Mouse (Mus musculus) heart, embryonic 10.5 days (tissue): ENCODE data around the gene Triobp. TPM values are rescaled to one million over a fixed set of nuclear protein-coding genes. Genes with fewer than 3 reads are reported as not detected.

Experiments used
- microRNA-seq: library from miRNA; unstranded; fragments of <30 nt; microRNA quantifications from one replicate; pipeline ENCODE4, GENCODE M21; 2017
- polyA plus RNA-seq: library from polyadenylated mRNA; unstranded; fragments of >200 nt; fragmentation: Nextera tagmentation; extraction: Ambion mirVana; gene quantifications from 2 replicates; pipeline ENCODE4 v1.2.1, GENCODE M21; 2016

Gene Triobp
- polyA plus RNA-seq, 1 experiment from 2014 or later = 68.2 TPM

Small RNAs within 50 kb of the gene (microRNA-seq; reads per million reads assigned to microRNA genes)
- gene Mir6956 = 1.3 reads per million

Other genes with a start within 250 kb of the Triobp start
- gene Elfn2, start 229.0 kb upstream of the Triobp start, polyA plus RNA-seq = 0.02 TPM in 1 of 2 replicates, not detected in the other
- 5.5 and 10.3 TPM in 2 replicates for gene Mfng, start 174.2 kb upstream of the Triobp start, polyA plus RNA-seq
- 3.5 and 4.0 TPM in 2 replicates for gene Card10, start 144.7 kb upstream of the Triobp start, polyA plus RNA-seq
- 35.1 and 37.3 TPM in 2 replicates for gene Cdc42ep1, start 105.1 kb upstream of the Triobp start, polyA plus RNA-seq
- gene Lgals2, start 92.2 kb upstream of the Triobp start, polyA plus RNA-seq = 2.2 TPM in 1 of 2 replicates, not detected in the other
- 51.5 and 56.6 TPM in 2 replicates for gene Gga1, start 70.5 kb upstream of the Triobp start, polyA plus RNA-seq
- 0.11 and 0.38 TPM in 2 replicates for gene Gm49510, start 48.1 kb upstream of the Triobp start, polyA plus RNA-seq
- gene Sh3bp1, start 48.0 kb upstream of the Triobp start, polyA plus RNA-seq = 33.8 and 44.4 TPM in 2 replicates
- gene Pdxp, start 33.8 kb upstream of the Triobp start, polyA plus RNA-seq = 26.5 and 35.7 TPM in 2 replicates
- 427 and 466 TPM in 2 replicates for gene Lgals1, start 21.0 kb upstream of the Triobp start, polyA plus RNA-seq
- gene Nol12, start 12.8 kb upstream of the Triobp start, polyA plus RNA-seq = 45.8 and 70.0 TPM in 2 replicates
- 195 and 250 TPM in 2 replicates for gene H1f0, start 80.7 kb downstream of the Triobp start, polyA plus RNA-seq
- 0.26 TPM in 1 of 2 replicates, not detected in the other for gene Galr3, start 94.2 kb downstream of the Triobp start, polyA plus RNA-seq
- gene Ankrd54, start 115.2 kb downstream of the Triobp start, polyA plus RNA-seq = 34.8 and 48.7 TPM in 2 replicates
- 201 and 226 TPM in 2 replicates for gene Eif3l, start 127.5 kb downstream of the Triobp start, polyA plus RNA-seq
- 13.1 and 14.5 TPM in 2 replicates for gene Micall1, start 161.2 kb downstream of the Triobp start, polyA plus RNA-seq
- 289 and 326 TPM in 2 replicates for gene Polr2f, start 193.3 kb downstream of the Triobp start, polyA plus RNA-seq
- gene 1700088E04Rik, start 193.5 kb downstream of the Triobp start, polyA plus RNA-seq = 6.0 and 8.1 TPM in 2 replicates
- 0.34 and 1.6 TPM in 2 replicates for gene Sox10, start 217.5 kb downstream of the Triobp start, polyA plus RNA-seq